Mouse (Mus musculus): ENCODE data around the gene Sgce. TPM values are rescaled to one million over a fixed set of nuclear protein-coding genes. Genes with fewer than 3 reads are reported as not detected.
A peak's percentile ranks its signal among the peaks of the same experiment; 100 is the strongest.

Gene Sgce
- polyA plus RNA-seq, 1 experiment from 2014 or later: 49.9 TPM

- no peak overlapping the region for H3K4me2 ChIP-seq
- no peak overlapping the region for H3K4me3 ChIP-seq (ENCODE audit: low read depth, low read length)
- H3K27ac ChIP-seq (ENCODE audit: low read depth): no peak overlapping the region
- no peak for ATAC-seq (ENCODE audit: insufficient read depth)
- peak; percentile 29 for DNase-seq
- H3K27me3 ChIP-seq (ENCODE audit: insufficient read depth, low read length): no peaks in the 10 kb centered on the region
- H3K9me3 ChIP-seq (ENCODE audit: low read depth, low read length): no peaks in the 10 kb centered on the region
- WGBS: 75% methylated on average over 8 of the region's 8 CpGs
- no peak overlapping the region for H3K9ac ChIP-seq
- H3K36me3 ChIP-seq (ENCODE audit: insufficient read depth): no peaks in the 10 kb centered on the region
- H3K4me1 ChIP-seq (ENCODE audit: insufficient read depth): no peaks in the 10 kb centered on the region
- TF ChIP-seq CTCF (IDR thresholded peaks at IDR 0.05; ENCODE audit: low read depth): no peak
Observed at GRCm38 (mm10) chr6:4652596-4653134, 94.3 kb downstream of the Sgce start.

GRCm38 (mm10) chr6:4647351-4647750 is 99.7 kb downstream of the Sgce start:
- no peak for TF ChIP-seq CTCF (IDR thresholded peaks at IDR 0.05; ENCODE audit: low read depth)
- 40% methylated on average over 3 of the region's 3 CpGs for WGBS

GRCm38 (mm10) chr6:4642068-4642467 is 104.9 kb downstream of the Sgce start:
- WGBS: 58% methylated on average over 7 of the region's 7 CpGs
- no peak overlapping the region for H3K4me3 ChIP-seq (ENCODE audit: low read depth, low read length)
- no peak for TF ChIP-seq CTCF (IDR thresholded peaks at IDR 0.05; ENCODE audit: low read depth)
- H3K27me3 ChIP-seq (ENCODE audit: insufficient read depth, low read length): no peaks in the 10 kb centered on the region
- ATAC-seq (ENCODE audit: insufficient read depth) (peak; percentile 70; the same call in 1 of the 2 replicates), DNase-seq (peak; percentile 51)
- H3K36me3 ChIP-seq (ENCODE audit: insufficient read depth): peaks cover 22% of the 10 kb centered on the region; the same call in 1 of the 2 replicates
- no peaks in the 10 kb centered on the region for H3K4me1 ChIP-seq (ENCODE audit: insufficient read depth)
- H3K9ac ChIP-seq: no peak overlapping the region
- H3K9me3 ChIP-seq (ENCODE audit: low read depth, low read length): no peaks in the 10 kb centered on the region
- H3K4me2 ChIP-seq: no peak overlapping the region
- no peak overlapping the region for H3K27ac ChIP-seq (ENCODE audit: low read depth)

More at GRCm38 (mm10) chr6:4647351-4647750, 99.7 kb downstream of the Sgce start:
- Histone ChIP-seq H3K9ac (no peak overlapping the region), H3K36me3 (ENCODE audit: insufficient read depth) (peaks cover 2% of the 10 kb centered on the region; the same call in 1 of the 2 replicates), H3K27ac (ENCODE audit: low read depth) (no peak overlapping the region), H3K4me3 (ENCODE audit: low read depth, low read length) (no peak overlapping the region), H3K4me1 (ENCODE audit: insufficient read depth) (no peaks in the 10 kb centered on the region), H3K9me3 (ENCODE audit: low read depth, low read length) (no peaks in the 10 kb centered on the region), H3K4me2 (no peak overlapping the region), H3K27me3 (ENCODE audit: insufficient read depth, low read length) (no peaks in the 10 kb centered on the region)
- ATAC-seq (ENCODE audit: insufficient read depth): no peak
- DNase-seq: no peak

GRCm38 (mm10) chr6:4634804-4635203 is 112.2 kb downstream of the Sgce start:
- TF ChIP-seq CTCF (IDR thresholded peaks at IDR 0.05; ENCODE audit: low read depth): no peak
- H3K4me1 ChIP-seq (ENCODE audit: insufficient read depth): no peaks in the 10 kb centered on the region
- DNase-seq (no peak), ATAC-seq (ENCODE audit: insufficient read depth) (no peak)
- no peak overlapping the region for H3K4me3 ChIP-seq (ENCODE audit: low read depth, low read length)
- H3K9ac ChIP-seq: no peak overlapping the region
- no peak overlapping the region for H3K4me2 ChIP-seq
- H3K9me3 ChIP-seq (ENCODE audit: low read depth, low read length): no peaks in the 10 kb centered on the region
- 29% methylated on average over 1 of the region's 1 CpGs for WGBS
- no peak overlapping the region for H3K27ac ChIP-seq (ENCODE audit: low read depth)
- H3K36me3 ChIP-seq (ENCODE audit: insufficient read depth): 0 out of 2 replicates have a peak, but pooled peaks cover 14% of the 10 kb centered on the region
- no peaks in the 10 kb centered on the region for H3K27me3 ChIP-seq (ENCODE audit: insufficient read depth, low read length)

GRCm38 (mm10) chr6:4633189-4633588 is 113.8 kb downstream of the Sgce start:
- ATAC-seq (ENCODE audit: insufficient read depth) (no peak), DNase-seq (no peak)
- H3K9ac ChIP-seq: no peak overlapping the region
- no peak overlapping the region for H3K4me3 ChIP-seq (ENCODE audit: low read depth, low read length)
- no peaks in the 10 kb centered on the region for H3K4me1 ChIP-seq (ENCODE audit: insufficient read depth)
- no peaks in the 10 kb centered on the region for H3K9me3 ChIP-seq (ENCODE audit: low read depth, low read length)
- no peak overlapping the region for H3K4me2 ChIP-seq
- WGBS: 86% methylated on average over 4 of the region's 4 CpGs
- H3K36me3 ChIP-seq (ENCODE audit: insufficient read depth): 0 out of 2 replicates have a peak, but pooled peaks cover 15% of the 10 kb centered on the region
- no peak overlapping the region for H3K27ac ChIP-seq (ENCODE audit: low read depth)
- TF ChIP-seq CTCF (IDR thresholded peaks at IDR 0.05; ENCODE audit: low read depth): no peak
- no peaks in the 10 kb centered on the region for H3K27me3 ChIP-seq (ENCODE audit: insufficient read depth, low read length)

- Histone ChIP-seq H3K36me3 (ENCODE audit: insufficient read depth) (0 out of 2 replicates have a peak, but pooled peaks cover 12% of the 10 kb centered on the region), H3K4me3 (ENCODE audit: low read depth, low read length) (no peak overlapping the region), H3K9me3 (ENCODE audit: low read depth, low read length) (no peaks in the 10 kb centered on the region), H3K27me3 (ENCODE audit: insufficient read depth, low read length) (no peaks in the 10 kb centered on the region), H3K4me1 (ENCODE audit: insufficient read depth) (no peaks in the 10 kb centered on the region), H3K9ac (no peak overlapping the region), H3K27ac (ENCODE audit: low read depth) (no peak overlapping the region), H3K4me2 (no peak overlapping the region)
- TF ChIP-seq CTCF (IDR thresholded peaks at IDR 0.05; ENCODE audit: low read depth): no peak
- ATAC-seq (ENCODE audit: insufficient read depth) (no peak), DNase-seq (no peak)
- 59% methylated on average over 3 of the region's 3 CpGs for WGBS
Observed at GRCm38 (mm10) chr6:4631464-4631863, 115.5 kb downstream of the Sgce start.

Other genes starting within 250 kb of the Sgce start
- gene Col1a2, start 242.4 kb downstream of the Sgce start, polyA plus RNA-seq (2014; fragmentation: Nextera tagmentation; extraction: Ambion mirVana): 626 and 660 TPM in 2 replicates
- 43.3 and 46.5 TPM in 2 replicates for gene Casd1, start 146.4 kb downstream of the Sgce start, polyA plus RNA-seq (2014; fragmentation: Nextera tagmentation; extraction: Ambion mirVana)
- 4.0 and 4.3 TPM in 2 replicates for gene Peg10, start 99 bp upstream of the Sgce start, polyA plus RNA-seq (2014; fragmentation: Nextera tagmentation; extraction: Ambion mirVana)
- gene Ppp1r9a, start 155.7 kb upstream of the Sgce start, polyA plus RNA-seq (2014; fragmentation: Nextera tagmentation; extraction: Ambion mirVana): 22.5 and 25.2 TPM in 2 replicates

Data from lung, embryonic 14.5 days (tissue).